Mouse (Mus musculus): ENCODE results near the gene Gsdma. TPM values are rescaled to one million over a fixed set of nuclear protein-coding genes. Genes with fewer than 3 reads are reported as not detected.
"Not testable (repeated sequence)": the region's sequence is repeated elsewhere in the genome, so short reads cannot be mapped to it uniquely, and the experiment has no call there.

Gene Gsdma
- polyA plus RNA-seq, 1 experiment from 2014 or later = 2.0 TPM

DNA sequence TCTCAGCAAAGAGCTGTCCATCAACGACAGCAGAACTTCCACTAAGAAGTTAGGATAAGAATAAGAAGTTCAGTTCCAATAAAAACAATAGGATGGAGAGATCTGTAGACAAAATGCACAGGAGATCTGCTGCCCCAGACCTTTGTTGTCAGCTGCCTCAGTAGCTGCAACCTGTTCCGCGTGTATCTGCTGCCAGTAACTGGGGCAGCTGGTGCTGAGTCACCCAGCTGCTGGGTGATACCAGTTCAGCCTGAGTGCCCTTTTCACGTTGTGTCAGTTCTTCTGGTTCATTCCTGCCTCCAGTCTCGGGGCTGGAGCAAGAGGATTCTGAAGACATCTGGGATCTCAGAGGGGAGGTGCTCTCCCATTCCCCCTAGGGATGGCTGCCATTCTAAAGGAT is 7.7 kb downstream of the Gsdma start:
- Histone ChIP-seq H3K9ac (ENCODE audit: low read depth, low read length) (no peak overlapping the region), H3K27ac (replicated peaks; ENCODE audit: low read depth, low read length) (no peak overlapping the region), H3K36me3 (ENCODE audit: control insufficient read depth, insufficient read depth, low read length) (no peaks in the 10 kb centered on the region), H3K9me3 (ENCODE audit: control insufficient read depth, low read length) (no peaks in the 10 kb centered on the region), H3K4me1 (ENCODE audit: control insufficient read depth, insufficient read depth, low read length) (no peaks in the 10 kb centered on the region), H3K4me3 (ENCODE audit: low read depth, low read length) (no peak overlapping the region), H3K4me2 (ENCODE audit: low read depth, low read length) (no peak overlapping the region), H3K27me3 (replicated peaks; ENCODE audit: control insufficient read depth, insufficient read depth, low read length) (peaks cover 5% of the 10 kb centered on the region)
- WGBS = 63% methylated on average over 5 of the region's 5 CpGs
- ATAC-seq (ENCODE audit: low read depth) (no peak), DNase-seq (ENCODE audit: low spot score) (no peak)

DNA sequence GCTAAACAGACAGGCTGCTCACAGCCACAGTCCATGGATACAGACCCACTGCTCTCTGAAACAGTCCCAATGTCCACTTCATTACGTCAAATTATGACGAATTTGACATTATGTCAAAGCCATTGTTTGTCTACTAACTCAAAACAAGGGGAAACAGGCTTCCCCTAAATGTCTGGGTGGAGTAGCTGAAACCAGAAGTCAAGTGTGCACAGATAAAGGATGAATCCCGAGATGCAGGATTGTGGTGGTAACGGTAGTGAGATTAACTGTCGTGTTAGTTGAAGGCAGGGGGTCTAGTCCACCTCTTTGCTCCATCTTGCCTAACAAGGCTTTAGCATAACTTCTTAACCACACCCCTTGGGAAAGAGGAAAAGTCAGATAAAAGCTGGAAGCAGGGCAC is 8.3 kb downstream of the Gsdma start:
- Histone ChIP-seq H3K36me3 (ENCODE audit: control insufficient read depth, insufficient read depth, low read length) (no peaks in the 10 kb centered on the region), H3K27me3 (replicated peaks; ENCODE audit: control insufficient read depth, insufficient read depth, low read length) (peaks cover 4% of the 10 kb centered on the region), H3K9ac (ENCODE audit: low read depth, low read length) (no peak overlapping the region), H3K4me2 (ENCODE audit: low read depth, low read length) (no peak overlapping the region), H3K4me1 (ENCODE audit: control insufficient read depth, insufficient read depth, low read length) (no peaks in the 10 kb centered on the region), H3K4me3 (ENCODE audit: low read depth, low read length) (no peak overlapping the region), H3K27ac (replicated peaks; ENCODE audit: low read depth, low read length) (no peak overlapping the region), H3K9me3 (ENCODE audit: control insufficient read depth, low read length) (no peaks in the 10 kb centered on the region)
- WGBS = 78% methylated on average over 5 of the region's 5 CpGs
- ATAC-seq (ENCODE audit: low read depth) = no peak
- no peak for DNase-seq (ENCODE audit: low spot score)

DNA sequence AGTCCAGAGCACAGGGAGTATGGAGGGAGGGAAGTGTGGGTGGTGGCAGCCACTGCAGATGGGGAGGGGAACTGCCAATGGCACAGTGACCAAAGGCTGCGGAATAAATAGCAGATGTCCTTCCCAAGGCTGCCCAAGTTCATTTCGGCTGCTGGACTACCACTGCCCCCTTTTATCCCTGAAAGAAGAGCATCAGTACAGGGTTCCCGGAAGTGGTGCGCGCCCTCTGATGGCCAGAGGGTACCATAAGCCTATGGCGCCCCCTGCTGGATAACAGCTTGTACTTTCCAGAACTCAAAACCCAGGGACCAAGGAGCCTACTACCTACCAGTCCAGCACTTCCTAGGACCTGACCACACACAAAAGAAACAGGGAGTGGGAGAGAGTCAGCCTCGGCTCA is 9.0 kb downstream of the Gsdma start:
- not testable (repeated sequence) for H3K4me2 ChIP-seq (ENCODE audit: low read depth, low read length); H3K9me3 ChIP-seq (ENCODE audit: control insufficient read depth, low read length); H3K27me3 ChIP-seq (replicated peaks; ENCODE audit: control insufficient read depth, insufficient read depth, low read length); H3K27ac ChIP-seq (replicated peaks; ENCODE audit: low read depth, low read length); H3K9ac ChIP-seq (ENCODE audit: low read depth, low read length); H3K4me1 ChIP-seq (ENCODE audit: control insufficient read depth, insufficient read depth, low read length); H3K4me3 ChIP-seq (ENCODE audit: low read depth, low read length); H3K36me3 ChIP-seq (ENCODE audit: control insufficient read depth, insufficient read depth, low read length)
- ATAC-seq (ENCODE audit: low read depth) (peak; percentile 64; the same call in 1 of the 2 replicates), DNase-seq (ENCODE audit: low spot score) (peak; percentile 54)
- 0% methylated on average over 3 of the region's 7 CpGs for WGBS

DNA sequence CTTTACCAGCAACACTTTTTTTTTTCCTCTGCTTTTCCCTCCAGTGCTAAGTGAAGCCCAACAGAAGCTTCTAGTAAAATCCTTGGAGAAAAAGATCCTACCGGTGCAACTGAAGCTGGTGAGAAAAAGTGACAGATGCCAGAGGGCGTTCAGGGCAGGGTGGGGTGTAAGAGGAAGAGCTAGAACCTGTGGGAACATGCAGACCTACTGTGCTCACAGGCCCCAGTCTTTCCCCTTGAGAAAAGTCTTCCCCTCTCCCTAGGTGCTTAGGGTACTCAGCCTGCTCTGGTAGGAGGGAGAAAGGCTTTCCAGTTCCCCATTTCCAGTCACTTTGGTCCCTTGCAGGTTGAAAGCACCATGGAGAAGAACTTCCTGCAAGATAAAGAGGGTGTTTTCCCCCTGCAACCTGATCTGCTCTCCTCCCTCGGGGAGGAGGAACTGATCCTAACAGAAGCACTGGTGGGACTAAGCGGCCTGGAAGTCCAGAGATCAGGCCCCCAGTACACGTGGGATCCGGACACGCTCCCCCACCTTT is 11.7 kb downstream of the Gsdma start:
- WGBS = 41% methylated on average over 7 of the region's 7 CpGs
- ATAC-seq (ENCODE audit: low read depth) (no peak), DNase-seq (ENCODE audit: low spot score) (no peak)
- H3K4me2 ChIP-seq (ENCODE audit: low read depth, low read length) = no peak overlapping the region
- H3K9ac ChIP-seq (ENCODE audit: low read depth, low read length) = no peak overlapping the region
- H3K36me3 ChIP-seq (ENCODE audit: control insufficient read depth, insufficient read depth, low read length) = no peaks in the 10 kb centered on the region
- no peak overlapping the region for H3K27ac ChIP-seq (replicated peaks; ENCODE audit: low read depth, low read length)
- H3K4me1 ChIP-seq (ENCODE audit: control insufficient read depth, insufficient read depth, low read length) = no peaks in the 10 kb centered on the region
- H3K27me3 ChIP-seq (replicated peaks; ENCODE audit: control insufficient read depth, insufficient read depth, low read length) = no peaks in the 10 kb centered on the region
- H3K4me3 ChIP-seq (ENCODE audit: low read depth, low read length) = no peak overlapping the region
- no peaks in the 10 kb centered on the region for H3K9me3 ChIP-seq (ENCODE audit: control insufficient read depth, low read length)

DNA sequence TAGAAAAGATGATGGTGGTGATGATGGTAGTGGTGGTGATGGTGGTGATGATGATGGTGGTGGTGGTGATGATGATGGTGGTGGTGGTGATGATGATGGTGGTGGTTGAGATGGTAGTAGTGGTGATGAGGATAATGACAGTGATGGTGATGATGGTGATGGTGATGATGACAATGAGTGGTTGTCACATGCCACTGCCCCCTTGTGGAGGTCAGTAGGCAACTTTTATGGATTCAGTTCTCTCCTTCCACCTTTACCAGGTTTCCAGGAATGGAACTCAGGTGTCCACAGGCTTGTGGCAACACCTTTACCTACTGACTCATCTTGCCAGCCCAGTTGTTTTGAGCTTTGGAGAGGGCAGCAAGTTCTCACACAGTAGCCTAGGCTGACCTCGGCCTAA is 15.9 kb downstream of the Gsdma start:
- H3K27me3 ChIP-seq (replicated peaks; ENCODE audit: control insufficient read depth, insufficient read depth, low read length) = no peaks in the 10 kb centered on the region
- H3K27ac ChIP-seq (replicated peaks; ENCODE audit: low read depth, low read length) = no peak overlapping the region
- 0 out of 2 replicates have a peak, but pooled peaks cover 1% of the 10 kb centered on the region for H3K36me3 ChIP-seq (ENCODE audit: control insufficient read depth, insufficient read depth, low read length)
- H3K9ac ChIP-seq (ENCODE audit: low read depth, low read length) = no peak overlapping the region
- ATAC-seq (ENCODE audit: low read depth) = no peak
- no peak overlapping the region for H3K4me2 ChIP-seq (ENCODE audit: low read depth, low read length)
- WGBS = 86% methylated on average over 1 of the region's 1 CpGs
- no peak overlapping the region for H3K4me3 ChIP-seq (ENCODE audit: low read depth, low read length)
- H3K4me1 ChIP-seq (ENCODE audit: control insufficient read depth, insufficient read depth, low read length) = peaks cover 6% of the 10 kb centered on the region
- H3K9me3 ChIP-seq (ENCODE audit: control insufficient read depth, low read length) = no peaks in the 10 kb centered on the region
- no peak for DNase-seq (ENCODE audit: low spot score)

DNA sequence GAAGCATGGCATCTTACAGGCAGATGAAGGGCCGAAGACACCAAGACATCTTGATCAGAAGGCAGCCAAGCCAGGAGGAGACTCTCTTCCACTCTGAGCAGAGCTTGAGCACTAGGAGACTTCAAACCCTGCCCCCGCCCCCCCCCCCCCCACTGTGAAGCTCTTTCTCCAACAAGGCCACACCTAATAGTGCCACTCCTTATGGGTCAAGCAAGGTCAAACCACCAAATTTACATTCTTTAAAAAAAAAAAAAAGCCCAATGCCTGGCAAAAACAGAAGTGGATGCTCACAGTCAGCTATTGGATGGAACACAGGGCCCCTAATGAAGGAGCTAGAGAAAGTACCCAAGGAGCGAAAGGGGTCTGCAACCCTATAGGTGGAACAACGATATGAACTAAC is 16.4 kb downstream of the Gsdma start:
- not testable (repeated sequence) for H3K27ac ChIP-seq (replicated peaks; ENCODE audit: low read depth, low read length); H3K36me3 ChIP-seq (ENCODE audit: control insufficient read depth, insufficient read depth, low read length); ATAC-seq (ENCODE audit: low read depth); H3K4me3 ChIP-seq (ENCODE audit: low read depth, low read length); H3K4me2 ChIP-seq (ENCODE audit: low read depth, low read length); H3K4me1 ChIP-seq (ENCODE audit: control insufficient read depth, insufficient read depth, low read length); H3K9me3 ChIP-seq (ENCODE audit: control insufficient read depth, low read length); H3K27me3 ChIP-seq (replicated peaks; ENCODE audit: control insufficient read depth, insufficient read depth, low read length); DNase-seq (ENCODE audit: low spot score); H3K9ac ChIP-seq (ENCODE audit: low read depth, low read length)
- 85% methylated on average over 4 of the region's 4 CpGs for WGBS

DNA sequence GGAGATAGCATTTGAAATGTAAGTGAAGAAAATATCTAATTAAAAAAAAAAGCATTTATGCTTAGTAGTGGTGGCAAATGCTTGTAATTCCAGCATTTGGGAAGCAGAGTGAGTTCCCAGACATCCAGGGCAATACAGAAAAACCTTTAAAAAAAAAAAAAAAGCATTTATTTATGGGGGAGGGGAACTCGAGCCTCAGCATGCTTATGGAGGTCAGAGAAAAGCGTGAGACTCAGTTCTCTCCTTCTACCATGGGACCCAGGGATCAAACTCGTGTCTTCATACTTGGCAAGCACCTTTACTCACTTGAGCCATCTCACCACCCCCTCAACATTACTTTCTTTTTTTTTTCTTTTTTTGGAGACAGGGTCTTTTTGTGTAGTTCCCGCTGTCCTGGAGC is 17.0 kb downstream of the Gsdma start:
- H3K27ac ChIP-seq (replicated peaks; ENCODE audit: low read depth, low read length) = no peak overlapping the region
- DNase-seq (ENCODE audit: low spot score) = no peak
- ATAC-seq (ENCODE audit: low read depth) = no peak
- H3K9me3 ChIP-seq (ENCODE audit: control insufficient read depth, low read length) = no peaks in the 10 kb centered on the region
- no peak overlapping the region for H3K9ac ChIP-seq (ENCODE audit: low read depth, low read length)
- peaks cover 13% of the 10 kb centered on the region for H3K36me3 ChIP-seq (ENCODE audit: control insufficient read depth, insufficient read depth, low read length)
- WGBS = 77% methylated on average over 4 of the region's 4 CpGs
- no peaks in the 10 kb centered on the region for H3K27me3 ChIP-seq (replicated peaks; ENCODE audit: control insufficient read depth, insufficient read depth, low read length)
- H3K4me2 ChIP-seq (ENCODE audit: low read depth, low read length) = no peak overlapping the region
- no peak overlapping the region for H3K4me3 ChIP-seq (ENCODE audit: low read depth, low read length)
- H3K4me1 ChIP-seq (ENCODE audit: control insufficient read depth, insufficient read depth, low read length) = peaks cover 6% of the 10 kb centered on the region

DNA sequence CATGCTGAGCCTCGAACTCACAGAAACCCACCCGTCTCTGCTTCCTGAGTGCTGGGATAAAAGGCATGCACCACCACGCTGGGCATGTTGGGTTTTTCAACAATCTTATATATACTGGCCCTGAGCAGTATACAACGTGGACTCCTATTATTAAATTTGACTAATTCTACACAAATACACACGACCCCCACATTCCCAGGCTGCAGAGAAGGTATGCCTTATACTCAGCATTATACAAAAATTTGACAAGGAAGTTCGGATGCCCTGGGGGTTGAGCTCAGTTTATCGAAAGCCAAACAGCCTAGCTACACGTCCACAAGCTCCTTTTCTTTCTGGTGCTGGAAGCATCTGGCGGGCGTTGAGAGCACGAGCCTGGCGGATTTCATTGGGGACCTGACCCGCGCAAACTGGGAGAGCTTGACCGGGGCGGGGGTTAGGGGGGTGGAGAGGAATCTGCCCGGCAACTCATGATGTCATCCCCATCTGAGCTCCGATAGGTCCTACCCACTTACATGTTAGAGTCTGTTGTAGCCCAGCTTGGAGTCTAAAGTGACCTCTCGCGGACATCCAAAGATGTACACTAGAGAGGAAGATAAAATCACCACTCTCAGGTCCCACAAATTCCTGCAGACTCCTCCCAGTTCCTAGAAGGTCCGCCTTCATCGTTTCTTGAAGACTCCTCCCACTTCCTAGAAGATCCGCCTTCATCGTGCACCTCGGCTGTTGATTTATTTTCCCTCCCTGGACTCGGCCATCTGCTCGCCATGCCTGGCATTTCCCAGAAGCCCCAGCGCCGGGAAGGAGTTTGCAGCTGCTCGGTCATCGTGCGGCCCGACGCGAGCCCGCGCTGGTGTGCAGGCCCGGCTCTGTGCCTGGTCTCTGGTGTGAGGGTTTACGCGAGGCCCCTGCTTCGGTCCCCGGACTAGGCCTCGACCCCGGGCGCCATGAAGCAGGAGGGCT is 17.9 kb downstream of the Gsdma start, which contains the start of gene Psmd3:
TSS of gene Psmd3 (plus strand) at position 769 of the 960 bp plus-strand sequence.
- peak within 1 kb of the TSS; percentile 78 for H3K27ac ChIP-seq (replicated peaks; ENCODE audit: low read depth, low read length)
- ATAC-seq (ENCODE audit: low read depth) = peak; percentile 97
- no peaks in the 10 kb centered on the region for H3K27me3 ChIP-seq (replicated peaks; ENCODE audit: control insufficient read depth, insufficient read depth, low read length)
- H3K9ac ChIP-seq (ENCODE audit: low read depth, low read length) = peak within 1 kb of the TSS; percentile 100
- H3K4me3 ChIP-seq (ENCODE audit: low read depth, low read length) = peak within 1 kb of the TSS; percentile 99
- peaks cover 6% of the 10 kb centered on the region for H3K4me1 ChIP-seq (ENCODE audit: control insufficient read depth, insufficient read depth, low read length)
- no peaks in the 10 kb centered on the region for H3K9me3 ChIP-seq (ENCODE audit: control insufficient read depth, low read length)
- peak within 1 kb of the TSS; percentile 87 for H3K4me2 ChIP-seq (ENCODE audit: low read depth, low read length)
- 4% methylated on average over 39 of the region's 45 CpGs for WGBS
- peak; percentile 99 for DNase-seq (ENCODE audit: low spot score)
- peaks cover 22% of the 10 kb centered on the region for H3K36me3 ChIP-seq (ENCODE audit: control insufficient read depth, insufficient read depth, low read length)

Measured in embryonic facial prominence, embryonic 14.5 days (tissue).